Mouse (Mus musculus) heart, embryonic 14.5 days (tissue): ENCODE results near the gene Rpl35. TPM values are rescaled to one million over a fixed set of nuclear protein-coding genes. Genes with fewer than 3 reads are reported as not detected.

Source experiments
- ATAC-seq: fragments of 200-750 bp; cut with Nextera tagmentation; 2 replicates; pipeline ENCODE4 v1.8.0; 2017; ENCODE audit warnings: low read depth, moderate TSS enrichment; ENCODE audit not compliant: insufficient number of reproducible peaks, insufficient read depth, low FRiP score
- H3K27ac ChIP-seq, 2 experiments: fragments of 200-500 bp in 1 of 2; fragments of 300-500 bp in 1 of 2; sonication (generic) in 1 of 2; replicated peaks in 1 of 2; 2 replicates each; pipeline ENCODE4 v1.5.1; 2012 to 2014; ENCODE audit warnings: low read depth in 2 of 2, low read length in 2 of 2, control low read depth in 1 of 2, mild to moderate bottlenecking in 1 of 2, mixed read lengths in 1 of 2; ENCODE audit not compliant: control insufficient read depth in 1 of 2, insufficient read depth in 1 of 2
- H3K27me3 ChIP-seq: fragments of 300-500 bp; sonication (generic); 2 replicates; pipeline ENCODE4 v1.6.1; 2014; ENCODE audit warnings: mild to moderate bottlenecking, low read length, control low read depth; ENCODE audit not compliant: control insufficient read depth, insufficient read depth
- H3K36me3 ChIP-seq: fragments of 300-500 bp; sonication (generic); 2 replicates; pipeline ENCODE4 v1.6.1; 2014; ENCODE audit warnings: mild to moderate bottlenecking, control low read depth, low read length, mixed read lengths; ENCODE audit not compliant: control insufficient read depth, insufficient read depth
- H3K4me1 ChIP-seq, 2 experiments: fragments of 200-500 bp in 1 of 2; fragments of 300-500 bp in 1 of 2; sonication (generic) in 1 of 2; 2 replicates each; pipeline ENCODE4 v1.6.1; 2012 to 2014; ENCODE audit warnings: low read length in 2 of 2, control low read depth in 1 of 2, mixed read lengths in 1 of 2; ENCODE audit not compliant: control insufficient read depth in 2 of 2, insufficient read depth in 2 of 2
- H3K4me2 ChIP-seq: fragments of 300-500 bp; sonication (generic); 2 replicates; pipeline ENCODE4 v1.6.1; 2014; ENCODE audit warnings: mild to moderate bottlenecking, low read length
- H3K4me3 ChIP-seq, 2 experiments: fragments of 200-500 bp in 1 of 2; fragments of 300-500 bp in 1 of 2; sonication (generic) in 1 of 2; 2 replicates each; pipeline ENCODE4 v1.5.1; 2012 to 2014; ENCODE audit warnings: low read length in 2 of 2, mild to moderate bottlenecking in 2 of 2, control low read depth in 1 of 2, low read depth in 1 of 2, moderate library complexity in 1 of 2; ENCODE audit not compliant: control insufficient read depth in 1 of 2, insufficient read depth in 1 of 2
- H3K9ac ChIP-seq: fragments of 300-500 bp; sonication (generic); 2 replicates; pipeline ENCODE4 v1.6.1; 2014; ENCODE audit warnings: mild to moderate bottlenecking, low read length
- H3K9me3 ChIP-seq: fragments of 300-500 bp; sonication (generic); 2 replicates; pipeline ENCODE4 v1.6.1; 2016; ENCODE audit warnings: low read length, control low read depth; ENCODE audit not compliant: control insufficient read depth
- WGBS: fragments of 180-500 bp; shearing (Covaris S2); extraction: QIAGEN DNeasy Blood & Tissue Kit; methylation state at CpG from one replicate; pipeline ENCODE4 v1.1.7; 2014; 5-methylcytosine and 5-hydroxymethylcytosine counted together
- polyA plus RNA-seq: library from polyadenylated mRNA; unstranded; fragments of >200 nt; fragmentation: Nextera tagmentation; extraction: Ambion mirVana; gene quantifications from 2 replicates; pipeline ENCODE4 v1.2.1, GENCODE M21; 2014

Gene Rpl35
- polyA plus RNA-seq, 1 experiment from 2014 or later: 670 TPM

DNA sequence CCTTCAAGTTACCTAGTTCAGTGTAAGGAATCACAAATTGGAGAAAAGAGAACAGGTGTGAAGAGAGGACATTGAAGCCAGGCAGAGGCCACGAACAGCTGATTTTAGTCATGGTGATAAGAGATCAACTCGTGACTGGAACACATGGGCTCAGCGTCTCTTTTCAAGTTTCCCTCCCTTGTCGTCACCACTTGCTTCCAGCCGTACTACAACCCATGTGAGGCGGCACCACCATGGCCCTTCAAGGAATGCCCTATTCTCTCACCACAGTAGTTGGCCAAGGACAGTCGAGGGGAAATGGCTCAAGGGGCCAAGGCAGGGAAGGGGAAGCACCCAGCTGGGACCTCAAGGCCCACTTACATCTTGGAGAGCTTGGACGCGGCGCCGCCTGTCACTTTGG, 1.1 kb downstream of the Rpl35 start:
- Histone ChIP-seq H3K36me3 (peaks cover 47% of the 10 kb centered on the region), H3K4me2 (peak overlapping the region; percentile 98), H3K27ac (peak overlapping the region; percentile 43 to 72; a peak in 3 of 4 replicates), H3K9me3 (no peaks in the 10 kb centered on the region), H3K4me1 (peaks cover 11 to 33% of the 10 kb centered on the region in 2 experiments), H3K9ac (peak overlapping the region; percentile 94), H3K4me3 (peak overlapping the region; percentile 64 to 89), H3K27me3 (no peaks in the 10 kb centered on the region)
- ATAC-seq: no peak
- whole genome bisulfite sequencing: under 1% methylated on average over 11 of the region's 11 CpGs

DNA sequence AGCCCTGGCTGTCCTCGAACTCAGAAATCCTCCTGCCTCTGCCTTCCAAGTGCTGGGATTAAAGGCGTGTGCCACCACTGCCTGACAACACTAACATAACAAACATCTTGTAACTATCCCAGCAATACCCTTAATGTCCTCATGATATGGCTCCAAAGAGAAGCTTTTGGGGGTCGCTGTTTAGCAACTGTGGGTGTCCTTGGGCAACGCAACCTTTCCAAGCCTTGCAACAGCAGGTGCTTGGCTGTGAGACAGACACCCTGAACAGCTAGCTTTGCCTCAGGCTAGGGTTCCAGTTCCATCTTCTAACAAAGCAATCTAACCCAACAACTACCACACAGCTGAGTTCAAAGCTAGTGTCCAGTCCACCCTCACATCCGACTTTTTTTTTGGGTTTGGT, 1.9 kb downstream of the Rpl35 start:
- H3K9ac ChIP-seq: peak overlapping the region; percentile 94
- 62% methylated on average over 5 of the region's 5 CpGs for WGBS
- peak overlapping the region; percentile 98 for H3K4me2 ChIP-seq
- ATAC-seq: no peak
- no peaks in the 10 kb centered on the region for H3K9me3 ChIP-seq
- H3K4me1 ChIP-seq: peaks cover 7 to 26% of the 10 kb centered on the region in 2 experiments
- H3K27me3 ChIP-seq: no peaks in the 10 kb centered on the region
- peak overlapping the region; percentile 64 to 89; a peak in 3 of 4 replicates for H3K4me3 ChIP-seq
- no peak overlapping the region for H3K27ac ChIP-seq
- H3K36me3 ChIP-seq: peaks cover 47% of the 10 kb centered on the region

DNA sequence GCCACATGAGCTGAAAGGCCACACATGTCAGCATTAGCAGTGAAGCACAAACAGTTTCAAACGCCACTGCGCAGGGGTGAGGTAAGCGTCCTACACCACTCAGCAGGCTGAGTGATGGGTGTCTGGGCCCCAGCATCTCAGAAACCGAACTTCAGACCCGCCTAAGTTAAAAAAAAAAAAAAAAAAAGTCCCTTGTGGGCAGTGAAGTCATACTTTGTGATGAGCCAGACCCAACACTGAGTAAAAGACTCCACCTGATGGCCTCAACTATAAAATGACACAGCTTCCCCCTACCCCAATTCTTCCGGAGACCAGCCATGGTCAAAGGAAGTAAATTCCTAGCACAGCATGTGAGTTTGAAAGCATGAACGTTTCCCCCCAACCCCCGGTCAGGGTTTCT, 2.3 kb downstream of the Rpl35 start:
- peak overlapping the region in 1 of 2 experiments; percentile 89; a peak in 1 of 4 replicates for H3K4me3 ChIP-seq
- peak overlapping the region; percentile 94 for H3K9ac ChIP-seq
- peaks cover 47% of the 10 kb centered on the region for H3K36me3 ChIP-seq
- peak overlapping the region; percentile 98 for H3K4me2 ChIP-seq
- H3K27ac ChIP-seq: no peak overlapping the region
- 48% methylated on average over 8 of the region's 8 CpGs for WGBS
- peaks cover 7 to 26% of the 10 kb centered on the region in 2 experiments for H3K4me1 ChIP-seq
- H3K27me3 ChIP-seq: no peaks in the 10 kb centered on the region
- no peaks in the 10 kb centered on the region for H3K9me3 ChIP-seq
- ATAC-seq: no peak

DNA sequence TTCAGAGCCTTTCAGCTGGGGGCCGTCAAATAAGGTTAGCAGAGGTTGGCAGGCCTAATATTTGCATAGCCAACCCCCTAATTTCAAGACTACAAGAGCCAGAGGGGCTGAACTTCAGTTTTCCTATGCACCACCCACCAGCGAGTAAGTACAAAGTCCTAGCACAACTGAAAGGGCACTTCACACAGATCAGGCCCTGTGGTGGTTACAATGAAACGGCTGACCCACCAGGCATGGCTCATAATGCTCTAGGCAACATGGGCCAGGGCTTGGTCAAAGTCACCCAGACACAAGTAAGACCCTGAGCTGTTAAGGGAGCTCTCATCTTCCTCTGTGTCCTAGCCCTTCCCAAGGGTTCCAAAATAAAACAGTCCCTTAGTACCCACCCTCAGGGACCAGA, 3.6 kb downstream of the Rpl35 start:
- 72% methylated on average over 3 of the region's 3 CpGs for WGBS
- H3K4me2 ChIP-seq: no peak overlapping the region
- no peak for ATAC-seq

DNA sequence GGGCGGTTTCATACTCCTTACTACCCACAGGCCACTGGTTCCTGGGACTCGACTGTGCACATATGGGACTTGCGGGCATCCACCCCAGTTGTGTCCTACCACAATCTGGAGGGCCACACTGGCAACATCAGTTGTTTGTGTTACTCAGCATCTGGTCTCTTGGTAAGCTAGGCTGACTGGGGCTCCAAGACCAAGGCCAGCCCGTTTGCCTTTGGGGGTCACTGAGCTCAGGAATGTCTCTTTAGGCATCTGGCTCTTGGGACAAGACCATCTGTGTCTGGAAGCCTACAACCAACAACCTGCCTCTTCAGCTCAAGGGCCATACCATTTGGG, 4.9 kb downstream of the Rpl35 start:
- ATAC-seq: no peak
- Histone ChIP-seq H3K4me1 (peaks cover 12 to 22% of the 10 kb centered on the region in 2 experiments), H3K27me3 (no peaks in the 10 kb centered on the region), H3K4me2 (no peak overlapping the region), H3K9ac (no peak overlapping the region), H3K4me3 (no peak overlapping the region), H3K36me3 (peaks cover 47% of the 10 kb centered on the region), H3K9me3 (no peaks in the 10 kb centered on the region), H3K27ac (no peak overlapping the region)
- 83% methylated on average over 4 of the region's 4 CpGs for WGBS

More for the DNA sequence above, 3.6 kb downstream of the Rpl35 start:
- H3K36me3 ChIP-seq: peaks cover 47% of the 10 kb centered on the region
- no peak overlapping the region for H3K4me3 ChIP-seq
- no peak overlapping the region for H3K27ac ChIP-seq
- no peak overlapping the region for H3K9ac ChIP-seq
- peaks cover 12 to 26% of the 10 kb centered on the region in 2 experiments for H3K4me1 ChIP-seq
- no peaks in the 10 kb centered on the region for H3K9me3 ChIP-seq
- H3K27me3 ChIP-seq: no peaks in the 10 kb centered on the region

DNA sequence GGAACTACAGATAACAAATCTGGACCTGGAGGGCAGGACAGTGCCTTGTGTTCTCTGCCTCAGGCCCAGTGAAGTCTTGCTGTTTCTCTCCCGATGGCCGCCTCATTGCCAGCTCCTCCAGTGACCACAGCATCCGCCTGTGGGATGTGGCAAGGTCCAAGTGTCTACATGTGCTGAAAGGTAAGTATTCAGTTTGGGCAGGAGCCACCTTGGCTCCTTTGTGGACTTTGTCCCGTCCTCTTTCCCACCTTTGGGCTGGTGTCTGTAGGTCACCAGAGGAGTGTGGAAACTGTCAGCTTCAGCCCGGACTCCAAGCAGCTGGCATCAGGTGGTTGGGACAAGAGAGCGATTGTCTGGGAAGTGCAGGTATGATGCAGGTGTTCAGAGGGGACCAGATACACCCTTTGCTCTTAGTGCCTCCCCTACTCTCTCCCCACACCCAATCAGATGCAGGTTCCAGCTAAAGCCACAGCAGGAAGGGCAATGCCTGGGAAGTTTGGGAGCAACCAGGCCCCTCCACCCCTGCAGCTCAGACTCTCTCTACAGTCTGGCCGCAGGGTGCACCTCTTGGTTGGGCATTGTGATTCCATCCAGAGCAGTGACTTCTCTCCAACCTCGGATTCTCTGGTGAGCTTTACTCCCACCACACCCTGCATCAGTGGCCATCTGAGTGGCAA, 5.4 kb downstream of the Rpl35 start:
- WGBS: 67% methylated on average over 8 of the region's 8 CpGs
- no peak overlapping the region for H3K4me3 ChIP-seq
- H3K9ac ChIP-seq: no peak overlapping the region
- peaks cover 12 to 22% of the 10 kb centered on the region in 2 experiments for H3K4me1 ChIP-seq
- peaks cover 47% of the 10 kb centered on the region for H3K36me3 ChIP-seq
- H3K9me3 ChIP-seq: no peaks in the 10 kb centered on the region
- H3K27ac ChIP-seq: no peak overlapping the region
- H3K27me3 ChIP-seq: no peaks in the 10 kb centered on the region
- no peak for ATAC-seq
- H3K4me2 ChIP-seq: no peak overlapping the region

DNA sequence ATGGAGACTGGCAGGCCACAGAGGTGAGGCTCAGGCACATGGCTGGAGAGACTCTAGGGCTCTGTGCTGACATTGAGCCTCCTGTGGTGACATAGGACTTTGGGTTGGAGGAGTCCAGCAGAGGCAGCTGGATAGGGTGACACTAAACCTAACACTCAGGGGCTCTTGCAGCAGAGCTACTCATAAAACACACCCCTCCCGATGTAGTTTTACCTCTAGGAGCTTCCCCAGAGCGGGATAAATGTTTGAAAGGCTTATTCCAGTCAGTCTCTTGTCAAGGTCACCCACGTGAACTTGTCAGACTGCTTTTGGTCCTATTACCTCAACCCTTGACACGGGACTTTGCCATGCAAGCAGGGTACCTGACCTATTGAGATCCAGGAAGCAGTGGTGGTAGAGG, 6.0 kb downstream of the Rpl35 start:
- 44% methylated on average over 4 of the region's 4 CpGs for WGBS
- Histone ChIP-seq H3K4me3 (no peak overlapping the region), H3K9me3 (no peaks in the 10 kb centered on the region), H3K4me1 (peaks cover 12 to 22% of the 10 kb centered on the region in 2 experiments), H3K9ac (no peak overlapping the region), H3K36me3 (peaks cover 47% of the 10 kb centered on the region), H3K27me3 (no peaks in the 10 kb centered on the region), H3K4me2 (no peak overlapping the region), H3K27ac (no peak overlapping the region; a peak in 1 of 4 replicates)
- ATAC-seq: no peak
